Mouse (Mus musculus): ENCODE measurements around the gene Cradd. TPM values are rescaled to one million over a fixed set of nuclear protein-coding genes. Genes with fewer than 3 reads are reported as not detected.

Cradd gene
- total and polyA plus RNA-seq, 3 experiments, result 1.9 to 9.0 TPM; not detected in 1

GRCm38 (mm10) chr10:95354047-95354446 is 30.1 kb upstream of the Cradd start:
- Histone ChIP-seq H3K27ac (ENCODE audit: control insufficient read depth, low read depth, low read length) (no peak overlapping the region), H3K36me3 (ENCODE audit: control insufficient read depth in 1 of 2, insufficient read depth in 2 of 2, low read length in 2 of 2) (no peaks in the 10 kb centered on the region), H3K4me3 (ENCODE audit: control insufficient read depth in 1 of 2, insufficient read depth in 1 of 2, low read depth in 2 of 2, low read length in 2 of 2) (no peak overlapping the region), H3K4me1 (ENCODE audit: control insufficient read depth in 1 of 2, insufficient read depth in 2 of 2, low read length in 2 of 2) (no peaks in the 10 kb centered on the region), H3K9me3 (replicated peaks; ENCODE audit: insufficient read depth, low read length) (no peaks in the 10 kb centered on the region), H3K9ac (ENCODE audit: control insufficient read depth, low read depth, low read length, poor library complexity, severe bottlenecking) (no peak overlapping the region), H3K27me3 (ENCODE audit: control insufficient read depth in 1 of 2, insufficient read depth in 2 of 2, low read length in 2 of 2) (peaks cover 0 to 2% of the 10 kb centered on the region in 2 experiments; a peak in 1 of 4 replicates), H3K79me2 (ENCODE audit: control insufficient read depth, insufficient read depth, low read length, poor library complexity) (no peaks in the 10 kb centered on the region)
- TF ChIP-seq ZMIZ1 (IDR thresholded peaks at IDR 0.05; ENCODE audit: low read depth, low read length), result no peak
- no peak for TF ChIP-seq SIN3A (IDR thresholded peaks at IDR 0.05; ENCODE audit: low read length)
- DNase-seq (ENCODE audit: low read depth, low spot score), result no peak

GRCm38 (mm10) chr10:95348457-95348856 is 24.5 kb upstream of the Cradd start:
- H3K27me3 ChIP-seq (ENCODE audit: control insufficient read depth in 1 of 2, insufficient read depth in 2 of 2, low read length in 2 of 2), result peaks cover 0 to 2% of the 10 kb centered on the region in 2 experiments; a peak in 2 of 4 replicates
- H3K36me3 ChIP-seq (ENCODE audit: control insufficient read depth in 1 of 2, insufficient read depth in 2 of 2, low read length in 2 of 2), result no peaks in the 10 kb centered on the region
- H3K79me2 ChIP-seq (ENCODE audit: control insufficient read depth, insufficient read depth, low read length, poor library complexity), result no peaks in the 10 kb centered on the region
- DNase-seq (ENCODE audit: low read depth, low spot score), result no peak
- no peak overlapping the region for H3K27ac ChIP-seq (ENCODE audit: control insufficient read depth, low read depth, low read length)
- no peaks in the 10 kb centered on the region for H3K4me1 ChIP-seq (ENCODE audit: control insufficient read depth in 1 of 2, insufficient read depth in 2 of 2, low read length in 2 of 2)
- no peak overlapping the region for H3K9ac ChIP-seq (ENCODE audit: control insufficient read depth, low read depth, low read length, poor library complexity, severe bottlenecking)
- no peaks in the 10 kb centered on the region for H3K9me3 ChIP-seq (replicated peaks; ENCODE audit: insufficient read depth, low read length)
- no peak overlapping the region for H3K4me3 ChIP-seq (ENCODE audit: control insufficient read depth in 1 of 2, insufficient read depth in 1 of 2, low read depth in 2 of 2, low read length in 2 of 2)
- TF ChIP-seq TCF12 (IDR thresholded peaks at IDR 0.05; ENCODE audit: low read depth, low read length), result no peak

- H3K27ac ChIP-seq (ENCODE audit: control insufficient read depth, low read depth, low read length), result no peak overlapping the region
- TF ChIP-seq MAX (IDR thresholded peaks at IDR 0.05; ENCODE audit: low read length) (no peak), USF2 (IDR thresholded peaks at IDR 0.05; ENCODE audit: borderline replicate concordance in 1 of 2, insufficient read depth in 1 of 2, low read depth in 1 of 2, low read length in 2 of 2) (no peak), MAFK (IDR thresholded peaks at IDR 0.05; ENCODE audit: borderline replicate concordance, low read depth, low read length) (no peak)
- no peak for DNase-seq (ENCODE audit: low read depth, low spot score)
- H3K36me3 ChIP-seq (ENCODE audit: control insufficient read depth in 1 of 2, insufficient read depth in 2 of 2, low read length in 2 of 2), result no peaks in the 10 kb centered on the region
- peaks cover 0 to 2% of the 10 kb centered on the region in 2 experiments; a peak in 2 of 4 replicates for H3K27me3 ChIP-seq (ENCODE audit: control insufficient read depth in 1 of 2, insufficient read depth in 2 of 2, low read length in 2 of 2)
- no peaks in the 10 kb centered on the region for H3K9me3 ChIP-seq (replicated peaks; ENCODE audit: insufficient read depth, low read length)
- no peak overlapping the region for H3K4me3 ChIP-seq (ENCODE audit: control insufficient read depth in 1 of 2, insufficient read depth in 1 of 2, low read depth in 2 of 2, low read length in 2 of 2)
- no peak overlapping the region for H3K9ac ChIP-seq (ENCODE audit: control insufficient read depth, low read depth, low read length, poor library complexity, severe bottlenecking)
- H3K4me1 ChIP-seq (ENCODE audit: control insufficient read depth in 1 of 2, insufficient read depth in 2 of 2, low read length in 2 of 2), result no peaks in the 10 kb centered on the region
- H3K79me2 ChIP-seq (ENCODE audit: control insufficient read depth, insufficient read depth, low read length, poor library complexity), result no peaks in the 10 kb centered on the region
These were observed 23.8 kb upstream of the Cradd start for GRCm38 (mm10) chr10:95347776-95348175.

- H3K27me3 ChIP-seq (ENCODE audit: control insufficient read depth in 1 of 2, insufficient read depth in 2 of 2, low read length in 2 of 2), result no peaks in the 10 kb centered on the region
- no peaks in the 10 kb centered on the region for H3K79me2 ChIP-seq (ENCODE audit: control insufficient read depth, insufficient read depth, low read length, poor library complexity)
- DNase-seq (ENCODE audit: low read depth, low spot score), result no peak
- peaks cover 0 to 4% of the 10 kb centered on the region in 2 experiments; a peak in 2 of 4 replicates for H3K4me1 ChIP-seq (ENCODE audit: control insufficient read depth in 1 of 2, insufficient read depth in 2 of 2, low read length in 2 of 2)
- no peaks in the 10 kb centered on the region for H3K9me3 ChIP-seq (replicated peaks; ENCODE audit: insufficient read depth, low read length)
- no peaks in the 10 kb centered on the region for H3K36me3 ChIP-seq (ENCODE audit: control insufficient read depth in 1 of 2, insufficient read depth in 2 of 2, low read length in 2 of 2)
- TF ChIP-seq ETS1 (IDR thresholded peaks at IDR 0.05; ENCODE audit: low read depth, low read length), result no peak
- TF ChIP-seq TBP (IDR thresholded peaks at IDR 0.05; ENCODE audit: low read depth, low read length), result no peak
- TF ChIP-seq RAD21 (IDR thresholded peaks at IDR 0.05; ENCODE audit: low read depth, low read length), result no peak
- no peak for TF ChIP-seq EP300 (IDR thresholded peaks at IDR 0.05; ENCODE audit: low read depth in 1 of 2, low read length in 2 of 2)
- TF ChIP-seq POLR2A (IDR thresholded peaks at IDR 0.05; ENCODE audit: control insufficient read depth in 1 of 2, insufficient read depth in 1 of 2, low read depth in 1 of 2, low read length in 2 of 2, poor library complexity in 1 of 2), result no peak
- no peak for TF ChIP-seq MXI1 (IDR thresholded peaks at IDR 0.05; ENCODE audit: low read depth, low read length)
- no peak for TF ChIP-seq KAT2A (conservative IDR thresholded peaks at IDR 0.05; ENCODE audit: low read depth, low read length)
- TF ChIP-seq TAL1 (IDR thresholded peaks at IDR 0.05; ENCODE audit: low read length), result no peak
- TF ChIP-seq ZKSCAN1 (IDR thresholded peaks at IDR 0.05; ENCODE audit: low read depth, low read length), result no peak
- no peak for TF ChIP-seq ZNF384 (IDR thresholded peaks at IDR 0.05; ENCODE audit: low read depth, low read length)
- TF ChIP-seq E2F4 (IDR thresholded peaks at IDR 0.05; ENCODE audit: borderline replicate concordance, low read depth, low read length), result no peak
- TF ChIP-seq NRF1 (IDR thresholded peaks at IDR 0.05; ENCODE audit: insufficient read depth, low read depth, low read length, poor library complexity, severe bottlenecking), result no peak
- TF ChIP-seq CHD2 (IDR thresholded peaks at IDR 0.05; ENCODE audit: low read length), result no peak
- no peak overlapping the region for H3K4me3 ChIP-seq (ENCODE audit: control insufficient read depth in 1 of 2, insufficient read depth in 1 of 2, low read depth in 2 of 2, low read length in 2 of 2)
- no peak overlapping the region for H3K27ac ChIP-seq (ENCODE audit: control insufficient read depth, low read depth, low read length)
- no peak overlapping the region for H3K9ac ChIP-seq (ENCODE audit: control insufficient read depth, low read depth, low read length, poor library complexity, severe bottlenecking)
These were observed 19.1 kb upstream of the Cradd start for GRCm38 (mm10) chr10:95342833-95343590.
